Mouse (Mus musculus): ENCODE results near the gene Mdp1.

DNA sequence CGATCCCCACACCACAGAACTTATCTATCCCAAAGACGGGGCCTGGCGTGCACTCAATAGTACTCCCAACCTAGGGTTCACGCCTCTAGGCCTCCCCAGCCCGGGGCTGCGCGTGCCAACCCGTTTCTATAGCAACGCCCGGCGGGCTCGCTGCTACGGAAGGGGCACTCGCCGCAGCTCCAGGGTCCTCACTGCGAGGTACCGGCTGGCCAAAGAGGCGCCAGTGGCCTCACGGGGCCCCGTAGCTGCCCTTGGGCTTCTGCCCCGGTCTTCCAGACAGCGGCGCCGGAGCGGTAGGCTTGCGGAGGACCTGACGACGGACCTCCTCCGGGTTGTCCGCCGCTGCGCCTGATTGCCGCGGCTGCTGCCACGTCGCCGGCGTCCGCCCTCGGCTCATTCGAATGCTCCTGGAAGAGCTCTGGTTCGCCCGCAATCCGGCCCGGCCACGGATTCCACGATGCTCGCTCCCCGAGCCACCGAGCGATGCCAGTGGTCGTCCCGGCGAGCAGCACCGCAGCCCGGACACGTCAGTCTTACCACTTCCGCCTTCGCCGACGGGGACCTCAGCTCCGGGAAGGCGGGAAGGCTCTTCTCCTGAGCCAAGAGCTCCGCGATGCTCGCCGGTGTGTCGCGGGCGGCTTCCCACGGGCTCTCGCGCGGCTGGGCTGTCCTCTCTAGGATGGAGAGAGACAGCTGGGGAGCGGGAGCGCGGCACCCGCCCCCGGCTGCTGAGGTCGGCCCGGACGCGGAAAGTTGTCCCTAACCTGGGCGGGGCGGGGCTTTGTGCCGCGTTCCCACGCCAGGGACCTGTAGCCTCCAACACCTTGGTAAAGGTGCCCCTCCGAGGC lies 17.0 kb downstream of the Mdp1 start, which contains the start of gene Tm9sf1:
- TF ChIP-seq CTCF (IDR thresholded peaks at IDR 0.05; ENCODE audit: low read depth) (0 out of 2 replicates have a peak, but pooled peaks have one; percentile 13), EP300 (IDR thresholded peaks at IDR 0.05; ENCODE audit: low read depth) (peak; percentile 39; the same call in 1 of the 2 replicates)

Measured in liver, postnatal 0 days (tissue).